8 mouse cellular contexts compared by ENCODE assay signal in the genomic region with DNA sequence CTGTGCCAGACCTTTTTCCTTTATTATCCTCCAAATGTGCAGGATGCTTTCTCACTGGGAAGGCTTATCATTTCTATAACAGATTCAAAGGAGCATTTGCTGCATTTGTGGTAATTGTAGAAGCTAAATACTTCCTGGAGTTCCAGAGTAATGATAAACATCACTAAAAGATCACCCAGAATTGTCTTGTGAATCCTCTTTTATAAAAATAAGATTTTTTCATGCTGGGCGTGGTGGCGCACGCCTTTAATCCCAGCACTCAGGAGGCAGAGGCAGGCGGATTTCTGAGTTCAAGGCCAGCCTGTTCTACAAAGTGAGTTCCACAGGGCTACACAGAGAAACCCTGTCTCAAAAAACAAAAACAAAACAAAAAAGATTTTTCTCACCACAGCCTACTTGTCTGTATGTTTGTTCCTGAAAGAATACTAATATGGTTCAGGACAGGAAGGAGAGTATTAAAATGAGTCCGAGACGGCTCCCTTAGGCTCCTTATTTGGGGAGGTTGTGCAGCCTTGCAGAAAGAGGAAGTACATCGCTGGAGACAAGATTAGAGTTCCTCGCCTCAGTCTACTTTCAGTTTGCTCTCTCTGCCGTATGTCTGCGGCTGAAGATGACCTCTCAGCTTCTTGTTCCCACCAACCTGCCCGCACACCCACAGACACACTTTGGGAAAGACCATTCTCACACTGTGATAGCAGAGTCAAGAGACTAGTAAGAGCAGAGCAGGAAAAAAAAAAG. TPM values are rescaled to one million over a fixed set of nuclear protein-coding genes. Genes with fewer than 3 reads are reported as not detected.
DNase-seq lines count a peak whose midpoint lies in the region; ATAC-seq and TF ChIP-seq lines count a peak whose summit lies in the region.

No protein-coding gene starts in this region.

- H3K4me1 ChIP-seq in E14TG2a.4 (replicated peaks; ENCODE audit: low read depth, low read length) = peaks cover 68% of the 10 kb centered on the region
- peaks cover 9% of the 10 kb centered on the region for H3K4me1 ChIP-seq in hindbrain, embryonic 16.5 days (ENCODE audit: control insufficient read depth, insufficient read depth, low read depth, low read length)

- TF ChIP-seq CTCF in E14TG2a.4 (conservative IDR thresholded peaks at IDR 0.05; ENCODE audit: low read length) = no peak

- peaks cover 9% of the 10 kb centered on the region for H3K36me3 ChIP-seq in E14TG2a.4 (ENCODE audit: insufficient read depth, low read length)
- no peaks in the 10 kb centered on the region for H3K36me3 ChIP-seq in hindbrain, embryonic 16.5 days (ENCODE audit: control insufficient read depth, insufficient read depth, low read length)

- peak overlapping the region; percentile 24 for H3K4me3 ChIP-seq in E14TG2a.4 (replicated peaks; ENCODE audit: low read length)
- no peak overlapping the region for H3K4me3 ChIP-seq in hindbrain, embryonic 16.5 days (ENCODE audit: low read length)

- H3K9me3 ChIP-seq in E14TG2a.4 (ENCODE audit: low read length) = no peaks in the 10 kb centered on the region
- H3K9me3 ChIP-seq in hindbrain, embryonic 16.5 days (ENCODE audit: control insufficient read depth, low read length) = no peaks in the 10 kb centered on the region

- DNase-seq in 3134 (ENCODE audit: extremely low read depth, insufficient read length, low spot score) = peak; percentile 18
- DNase-seq in heart, postnatal 4 days = peak; percentile 7
- no peak for DNase-seq in urinary bladder, postnatal 4 days (ENCODE audit: low spot score in 2 of 2)
- DNase-seq in yolk sac, embryonic 10.5 days (ENCODE audit: low spot score) = no peak
- DNase-seq in c-Kit-positive CD71-positive TER-119-positive erythroid progenitor cells, embryonic 14.5 days (ENCODE audit: low spot score) = no peak

- 90% methylated on average over 11 of the region's 11 CpGs for WGBS in hindbrain, embryonic 16.5 days

- no peak overlapping the region for H3K27ac ChIP-seq in hindbrain, embryonic 16.5 days (ENCODE audit: low read depth, low read length)

- no peak overlapping the region for H3K4me2 ChIP-seq in hindbrain, embryonic 16.5 days (ENCODE audit: low read length)

- ATAC-seq in megakaryocyte-erythroid progenitor cell, adult 5-6 weeks (replicated peaks; ENCODE audit: low FRiP score, low TSS enrichment, poor library complexity, severe bottlenecking) = peak; percentile 18
- ATAC-seq in hindbrain, embryonic 16.5 days = no peak

- H3K9ac ChIP-seq in hindbrain, embryonic 16.5 days (ENCODE audit: low read depth, low read length) = no peak overlapping the region

- H3K27me3 ChIP-seq in E14TG2a.4 (ENCODE audit: insufficient read depth, low read length) = no peaks in the 10 kb centered on the region
- H3K27me3 ChIP-seq in hindbrain, embryonic 16.5 days (replicated peaks; ENCODE audit: control insufficient read depth, insufficient read depth, low read length) = no peaks in the 10 kb centered on the region

RNA-seq across cellular contexts. Expression of a gene that starts 1.4 kb away (rescaled TPM):
- total RNA-seq in heart, postnatal 4 days (2021) = 100 to 1,000 TPM; 130 to 143 TPM
- total RNA-seq in megakaryocyte-erythroid progenitor cell, adult 5-6 weeks (2014; fragmentation: Nextera tagmentation) = 192 and 240 TPM in 2 replicates
- 311 and 350 TPM in 2 replicates for total RNA-seq in megakaryocyte-erythroid progenitor cell, adult 5-6 weeks (2017)
- polyA plus RNA-seq in hindbrain, embryonic 16.5 days (2015; fragmentation: Nextera tagmentation; extraction: Ambion mirVana) = 251 and 284 TPM in 2 replicates

RNA-seq across cellular contexts. Expression of a gene that starts 23.9 kb away (rescaled TPM):
- total RNA-seq in heart, postnatal 4 days (2021) = 10 to 100 TPM; 36.7 to 37.6 TPM
- total RNA-seq in megakaryocyte-erythroid progenitor cell, adult 5-6 weeks (2014; fragmentation: Nextera tagmentation) = 10.8 and 15.6 TPM in 2 replicates
- total RNA-seq in megakaryocyte-erythroid progenitor cell, adult 5-6 weeks (2017) = 15.7 and 29.5 TPM in 2 replicates
- 27.0 and 28.9 TPM in 2 replicates for polyA plus RNA-seq in hindbrain, embryonic 16.5 days (2015; fragmentation: Nextera tagmentation; extraction: Ambion mirVana)

RNA-seq across cellular contexts. Expression of a gene that starts 59.3 kb away (rescaled TPM):
- total RNA-seq in heart, postnatal 4 days (2021) = 100 to 1,000 TPM; 142 to 148 TPM
- total RNA-seq in megakaryocyte-erythroid progenitor cell, adult 5-6 weeks (2014; fragmentation: Nextera tagmentation) = 836 and 866 TPM in 2 replicates
- total RNA-seq in megakaryocyte-erythroid progenitor cell, adult 5-6 weeks (2017) = 921 and 969 TPM in 2 replicates
- 223 and 242 TPM in 2 replicates for polyA plus RNA-seq in hindbrain, embryonic 16.5 days (2015; fragmentation: Nextera tagmentation; extraction: Ambion mirVana)

RNA-seq across cellular contexts. Expression of a gene that starts 59.4 kb away (rescaled TPM):
- 100 to 1,000 TPM; 363 to 379 TPM for total RNA-seq in heart, postnatal 4 days (2021)
- 526 and 530 TPM in 2 replicates for total RNA-seq in megakaryocyte-erythroid progenitor cell, adult 5-6 weeks (2014; fragmentation: Nextera tagmentation)
- 929 and 1,055 TPM in 2 replicates for total RNA-seq in megakaryocyte-erythroid progenitor cell, adult 5-6 weeks (2017)
- 284 and 285 TPM in 2 replicates for polyA plus RNA-seq in hindbrain, embryonic 16.5 days (2015; fragmentation: Nextera tagmentation; extraction: Ambion mirVana)

Comparison
In these comparisons a context has a peak if more than half of its experiments do, and no peak if none do; other contexts are left out.
1. DNase-seq: peak in 3134 (single experiment) and heart, postnatal 4 days (single experiment); none in urinary bladder, postnatal 4 days (0 of 2), yolk sac, embryonic 10.5 days (single experiment) and c-Kit-positive CD71-positive TER-119-positive erythroid progenitor cells, embryonic 14.5 days (single experiment).
2. RNA of a gene that starts 59.3 kb away (total RNA-seq): 836 to 969 TPM in megakaryocyte-erythroid progenitor cell, adult 5-6 weeks; 142 to 148 TPM in heart, postnatal 4 days; every median in the first group is over 4 times any median in the second.